Mouse (Mus musculus) neural tube, embryonic 14.5 days (tissue): ENCODE measurements around the gene Kdm6b. TPM values are rescaled to one million over a fixed set of nuclear protein-coding genes. Genes with fewer than 3 reads are reported as not detected.

Source experiments
- ATAC-seq: fragments of 200-750 bp; cut with Nextera tagmentation; 2 replicates; pipeline ENCODE4 v1.8.0; 2017; ENCODE audit warnings: low read depth, mild to moderate bottlenecking, moderate TSS enrichment, moderate library complexity
- H3K27ac ChIP-seq: fragments of 300-500 bp; sonication (generic); 2 replicates; pipeline ENCODE4 v1.5.1; 2014; ENCODE audit warnings: low read depth, mild to moderate bottlenecking, control low read depth, low read length, moderate library complexity, mixed read lengths
- H3K27me3 ChIP-seq: fragments of 300-500 bp; sonication (generic); 2 replicates; pipeline ENCODE4 v1.6.1; 2014; ENCODE audit warnings: low read length; ENCODE audit not compliant: control insufficient read depth, insufficient read depth
- H3K36me3 ChIP-seq: fragments of 300-500 bp; sonication (generic); 2 replicates; pipeline ENCODE4 v1.6.1; 2014; ENCODE audit warnings: low read length, mixed read lengths; ENCODE audit not compliant: control insufficient read depth, insufficient read depth
- H3K4me1 ChIP-seq: fragments of 300-500 bp; sonication (generic); 2 replicates; pipeline ENCODE4 v1.6.1; 2014; ENCODE audit warnings: low read length; ENCODE audit not compliant: control insufficient read depth, insufficient read depth
- H3K4me2 ChIP-seq: fragments of 300-500 bp; sonication (generic); 2 replicates; pipeline ENCODE4 v1.6.1; 2014; ENCODE audit warnings: mild to moderate bottlenecking, low read depth, low read length, control low read depth
- H3K4me3 ChIP-seq: fragments of 300-500 bp; sonication (generic); 2 replicates; pipeline ENCODE4 v1.5.1; 2014; ENCODE audit warnings: low read depth, low read length, control low read depth, mixed read lengths
- H3K9ac ChIP-seq: fragments of 300-500 bp; sonication (generic); replicated peaks from 2 replicates; pipeline ENCODE4 v1.6.1; 2014; ENCODE audit warnings: low read depth, mild to moderate bottlenecking, control low read depth, low read length, mixed read lengths
- H3K9me3 ChIP-seq: fragments of 300-500 bp; sonication (generic); 2 replicates; pipeline ENCODE4 v1.6.1; 2016; ENCODE audit warnings: low read length; ENCODE audit not compliant: control insufficient read depth
- WGBS: fragments of 180-500 bp; shearing (Covaris S2); extraction: QIAGEN DNeasy Blood & Tissue Kit; methylation state at CpG from one replicate; pipeline ENCODE4 v1.1.7; 2014; 5-methylcytosine and 5-hydroxymethylcytosine counted together
- polyA plus RNA-seq: library from polyadenylated mRNA; unstranded; fragments of >200 nt; fragmentation: Nextera tagmentation; extraction: Ambion mirVana; gene quantifications from 2 replicates; pipeline ENCODE4 v1.2.1, GENCODE M21; 2014

Kdm6b gene
- polyA plus RNA-seq, 1 experiment from 2014 or later: 37.5 TPM

GRCm38 (mm10) chr11:69433189-69433588 lies 19.7 kb upstream of the Kdm6b start:
- no peaks in the 10 kb centered on the region for H3K27me3 ChIP-seq
- H3K4me2 ChIP-seq: no peak overlapping the region
- WGBS: 63% methylated on average over 6 of the region's 6 CpGs
- no peak overlapping the region for H3K4me3 ChIP-seq
- H3K9me3 ChIP-seq: no peaks in the 10 kb centered on the region
- H3K4me1 ChIP-seq: 0 out of 2 replicates have a peak, but pooled peaks cover 4% of the 10 kb centered on the region
- no peak overlapping the region for H3K9ac ChIP-seq
- no peak for ATAC-seq
- no peak overlapping the region for H3K27ac ChIP-seq
- H3K36me3 ChIP-seq: no peaks in the 10 kb centered on the region

GRCm38 (mm10) chr11:69432640-69432982 lies 19.1 kb upstream of the Kdm6b start:
- Histone ChIP-seq H3K27me3 (no peaks in the 10 kb centered on the region), H3K36me3 (no peaks in the 10 kb centered on the region), H3K27ac (no peak overlapping the region), H3K4me1 (0 out of 2 replicates have a peak, but pooled peaks cover 4% of the 10 kb centered on the region), H3K9me3 (no peaks in the 10 kb centered on the region), H3K4me3 (no peak overlapping the region), H3K4me2 (no peak overlapping the region), H3K9ac (no peak overlapping the region)
- WGBS: 74% methylated on average over 11 of the region's 11 CpGs
- ATAC-seq: no peak

- H3K4me2 ChIP-seq: no peak overlapping the region
- H3K27ac ChIP-seq: no peak overlapping the region
- no peaks in the 10 kb centered on the region for H3K27me3 ChIP-seq
- peak; percentile 58 for ATAC-seq
- no peak overlapping the region for H3K9ac ChIP-seq
- WGBS: 32% methylated on average over 11 of the region's 11 CpGs
- 0 out of 2 replicates have a peak, but pooled peaks cover 4% of the 10 kb centered on the region for H3K4me1 ChIP-seq
- H3K36me3 ChIP-seq: no peaks in the 10 kb centered on the region
- no peaks in the 10 kb centered on the region for H3K9me3 ChIP-seq
- H3K4me3 ChIP-seq: no peak overlapping the region
These were observed 18.6 kb upstream of the Kdm6b start for GRCm38 (mm10) chr11:69431829-69432639.

- WGBS: 87% methylated on average over 15 of the region's 15 CpGs
- Histone ChIP-seq H3K27me3 (no peaks in the 10 kb centered on the region), H3K36me3 (no peaks in the 10 kb centered on the region), H3K9ac (no peak overlapping the region), H3K27ac (no peak overlapping the region), H3K4me1 (0 out of 2 replicates have a peak, but pooled peaks cover 4% of the 10 kb centered on the region), H3K9me3 (no peaks in the 10 kb centered on the region), H3K4me3 (no peak overlapping the region), H3K4me2 (no peak overlapping the region)
- ATAC-seq: no peak
These were observed 17.2 kb upstream of the Kdm6b start for GRCm38 (mm10) chr11:69430631-69431030.

- no peaks in the 10 kb centered on the region for H3K9me3 ChIP-seq
- no peaks in the 10 kb centered on the region for H3K27me3 ChIP-seq
- H3K4me2 ChIP-seq: no peak overlapping the region
- no peak overlapping the region for H3K4me3 ChIP-seq
- WGBS: 55% methylated on average over 2 of the region's 2 CpGs
- H3K36me3 ChIP-seq: no peaks in the 10 kb centered on the region
- H3K4me1 ChIP-seq: 0 out of 2 replicates have a peak, but pooled peaks cover 4% of the 10 kb centered on the region
- H3K9ac ChIP-seq: no peak overlapping the region
- H3K27ac ChIP-seq: no peak overlapping the region
- no peak for ATAC-seq
These were observed 15.8 kb upstream of the Kdm6b start for GRCm38 (mm10) chr11:69429313-69429712.

GRCm38 (mm10) chr11:69428751-69429150 lies 15.3 kb upstream of the Kdm6b start:
- 38% methylated on average over 4 of the region's 4 CpGs for WGBS
- H3K4me2 ChIP-seq: no peak overlapping the region
- H3K4me3 ChIP-seq: no peak overlapping the region
- H3K9me3 ChIP-seq: no peaks in the 10 kb centered on the region
- no peaks in the 10 kb centered on the region for H3K27me3 ChIP-seq
- H3K27ac ChIP-seq: no peak overlapping the region
- no peaks in the 10 kb centered on the region for H3K36me3 ChIP-seq
- H3K9ac ChIP-seq: no peak overlapping the region
- no peak for ATAC-seq
- H3K4me1 ChIP-seq: 0 out of 2 replicates have a peak, but pooled peaks cover 4% of the 10 kb centered on the region

GRCm38 (mm10) chr11:69426246-69426645 lies 12.8 kb upstream of the Kdm6b start:
- H3K36me3 ChIP-seq: no peaks in the 10 kb centered on the region
- H3K27me3 ChIP-seq: peaks cover 14% of the 10 kb centered on the region; the same call in 1 of the 2 replicates
- ATAC-seq: no peak
- no peak overlapping the region for H3K9ac ChIP-seq
- H3K9me3 ChIP-seq: no peaks in the 10 kb centered on the region
- no peak overlapping the region for H3K4me3 ChIP-seq
- H3K4me2 ChIP-seq: no peak overlapping the region
- no peaks in the 10 kb centered on the region for H3K4me1 ChIP-seq
- no peak overlapping the region for H3K27ac ChIP-seq
- 95% methylated on average over 2 of the region's 2 CpGs for WGBS

- H3K4me3 ChIP-seq: no peak overlapping the region
- no peaks in the 10 kb centered on the region for H3K36me3 ChIP-seq
- WGBS: 78% methylated on average over 6 of the region's 6 CpGs
- no peak overlapping the region for H3K27ac ChIP-seq
- H3K9me3 ChIP-seq: no peaks in the 10 kb centered on the region
- H3K9ac ChIP-seq: no peak overlapping the region
- no peak for ATAC-seq
- H3K27me3 ChIP-seq: peaks cover 14% of the 10 kb centered on the region; the same call in 1 of the 2 replicates
- peaks cover 16% of the 10 kb centered on the region for H3K4me1 ChIP-seq
- no peak overlapping the region for H3K4me2 ChIP-seq
These were observed 10.4 kb upstream of the Kdm6b start for GRCm38 (mm10) chr11:69423885-69424284.

GRCm38 (mm10) chr11:69422842-69423241 lies 9.4 kb upstream of the Kdm6b start:
- Histone ChIP-seq H3K9me3 (no peaks in the 10 kb centered on the region), H3K4me2 (no peak overlapping the region), H3K27me3 (peaks cover 14% of the 10 kb centered on the region; the same call in 1 of the 2 replicates), H3K36me3 (no peaks in the 10 kb centered on the region), H3K27ac (no peak overlapping the region), H3K9ac (no peak overlapping the region), H3K4me1 (peaks cover 19% of the 10 kb centered on the region), H3K4me3 (no peak overlapping the region)
- ATAC-seq: no peak
- WGBS: 86% methylated on average over 10 of the region's 10 CpGs
